Mouse (Mus musculus): ENCODE data around the gene Rinl.

GRCm38 (mm10) chr7:28816201-28816600 lies 27.4 kb downstream of the Rinl start:
- TF ChIP-seq POLR2A (IDR thresholded peaks at IDR 0.05; ENCODE audit: low read depth, low read length): no peak
- no peak for TF ChIP-seq CTCF (conservative IDR thresholded peaks at IDR 0.05; ENCODE audit: insufficient read depth, insufficient read length, low read depth, low read length)
